Comparison of ENCODE assay signal across 8 mouse cellular contexts in genomic region chr1:78419593-78419992, GRCm38 (mm10).
DNase-seq lines count a peak whose midpoint lies in the region; ATAC-seq and TF ChIP-seq lines count a peak whose summit lies in the region.

No protein-coding gene starts in this region.

- no peaks in the 10 kb centered on the region for H3K27me3 ChIP-seq in G1E (ENCODE audit: insufficient read depth, low read length)
- peaks cover 18% of the 10 kb centered on the region for H3K27me3 ChIP-seq in forebrain, embryonic 12.5 days
- H3K27me3 ChIP-seq in hindbrain, embryonic 11.5 days (ENCODE audit: control insufficient read depth, insufficient read depth, low read length) = no peaks in the 10 kb centered on the region
- no peaks in the 10 kb centered on the region for H3K27me3 ChIP-seq in lung, embryonic 16.5 days (ENCODE audit: control insufficient read depth, insufficient read depth, low read depth, low read length)

- H3K27ac ChIP-seq in forebrain, embryonic 12.5 days = no peak overlapping the region
- no peak overlapping the region for H3K27ac ChIP-seq in hindbrain, embryonic 11.5 days (ENCODE audit: low read depth, low read length)
- no peak overlapping the region for H3K27ac ChIP-seq in lung, embryonic 16.5 days (ENCODE audit: low read length)

- peak; percentile 59 for TF ChIP-seq CTCF in G1E (IDR thresholded peaks at IDR 0.05; ENCODE audit: low read depth, low read length)

- H3K4me3 ChIP-seq in G1E (ENCODE audit: low read depth, low read length) = no peak overlapping the region
- H3K4me3 ChIP-seq in forebrain, embryonic 12.5 days (replicated peaks) = no peak overlapping the region
- no peak overlapping the region for H3K4me3 ChIP-seq in hindbrain, embryonic 11.5 days (ENCODE audit: low read depth, low read length)
- H3K4me3 ChIP-seq in lung, embryonic 16.5 days (ENCODE audit: low read length) = no peak overlapping the region

- no peak overlapping the region for H3K4me2 ChIP-seq in forebrain, embryonic 12.5 days
- no peak overlapping the region for H3K4me2 ChIP-seq in hindbrain, embryonic 11.5 days (replicated peaks; ENCODE audit: low read depth, low read length)
- no peak overlapping the region for H3K4me2 ChIP-seq in lung, embryonic 16.5 days (ENCODE audit: low read depth, low read length)

- peaks cover 87% of the 10 kb centered on the region for H3K36me3 ChIP-seq in G1E (replicated peaks)
- H3K36me3 ChIP-seq in forebrain, embryonic 12.5 days (replicated peaks) = 0 out of 2 replicates have a peak, but pooled peaks cover 4% of the 10 kb centered on the region
- no peaks in the 10 kb centered on the region for H3K36me3 ChIP-seq in hindbrain, embryonic 11.5 days (ENCODE audit: control insufficient read depth, insufficient read depth, low read length)
- peaks cover 7% of the 10 kb centered on the region for H3K36me3 ChIP-seq in lung, embryonic 16.5 days (ENCODE audit: control insufficient read depth, insufficient read depth, low read length)

- H3K9me3 ChIP-seq in G1E (replicated peaks) = no peaks in the 10 kb centered on the region
- H3K9me3 ChIP-seq in forebrain, embryonic 12.5 days = no peaks in the 10 kb centered on the region
- H3K9me3 ChIP-seq in hindbrain, embryonic 11.5 days (ENCODE audit: control insufficient read depth, low read length) = no peaks in the 10 kb centered on the region
- H3K9me3 ChIP-seq in lung, embryonic 16.5 days (ENCODE audit: control insufficient read depth, low read length) = no peaks in the 10 kb centered on the region

- no peak overlapping the region for H3K9ac ChIP-seq in forebrain, embryonic 12.5 days
- H3K9ac ChIP-seq in hindbrain, embryonic 11.5 days (ENCODE audit: low read depth, low read length) = no peak overlapping the region
- H3K9ac ChIP-seq in lung, embryonic 16.5 days (ENCODE audit: low read length) = no peak overlapping the region

- WGBS in forebrain, embryonic 12.5 days = 42% methylated on average over 4 of the region's 4 CpGs
- 47% methylated on average over 4 of the region's 4 CpGs for WGBS in hindbrain, embryonic 11.5 days
- 50% methylated on average over 4 of the region's 4 CpGs for WGBS in lung, embryonic 16.5 days

- DNase-seq in G1E (ENCODE audit: low spot score) = peak; percentile 36
- DNase-seq in c-Kit-positive CD71-positive TER-119-negative erythroid progenitor cells, embryonic 14.5 days (ENCODE audit: low read depth) = peak; percentile 24
- DNase-seq in hindbrain, embryonic 11.5 days (ENCODE audit: low spot score) = peak; percentile 88
- peak; percentile 33 to 67 for DNase-seq in layer of hippocampus, adult 8-10 months (ENCODE audit: low spot score in 2 of 2)
- peak; percentile 37 for DNase-seq in retina, adult 2 months (ENCODE audit: low read depth, low spot score)
- DNase-seq in urinary bladder, postnatal 10 days (ENCODE audit: low spot score) = peak; percentile 44

- peak; percentile 36; the same call in 1 of the 2 replicates for ATAC-seq in G1E (ENCODE audit: extremely low read depth, insufficient number of reproducible peaks, low FRiP score, poor library complexity, severe bottlenecking)
- 0 out of 2 replicates have a peak, but pooled peaks have one; percentile 55 for ATAC-seq in forebrain, embryonic 12.5 days (ENCODE audit: low FRiP score)
- ATAC-seq in hindbrain, embryonic 11.5 days (ENCODE audit: low FRiP score) = peak; percentile 63
- peak; percentile 81 for ATAC-seq in lung, embryonic 16.5 days (ENCODE audit: low read depth)

- no peaks in the 10 kb centered on the region for H3K4me1 ChIP-seq in G1E (ENCODE audit: insufficient read depth, low read depth, low read length)
- H3K4me1 ChIP-seq in forebrain, embryonic 12.5 days = peaks cover 10% of the 10 kb centered on the region
- H3K4me1 ChIP-seq in hindbrain, embryonic 11.5 days (replicated peaks; ENCODE audit: control insufficient read depth, insufficient read depth, low read length) = 0 out of 2 replicates have a peak, but pooled peaks cover 3% of the 10 kb centered on the region
- H3K4me1 ChIP-seq in lung, embryonic 16.5 days (replicated peaks; ENCODE audit: control insufficient read depth, insufficient read depth, low read length) = no peaks in the 10 kb centered on the region

Comparison
In these comparisons a context has a peak if more than half of its experiments do, and no peak if none do; other contexts are left out.
1. DNase-seq: peak in every context shown above with its lines; median percentile 88 in hindbrain, embryonic 11.5 days; 50 in layer of hippocampus, adult 8-10 months; 44 in urinary bladder, postnatal 10 days; 37 in retina, adult 2 months; 36 in G1E; 24 in c-Kit-positive CD71-positive TER-119-negative erythroid progenitor cells, embryonic 14.5 days.